Mouse (Mus musculus) forebrain, embryonic 14.5 days (tissue): Measurements from ENCODE around the gene Acot11. TPM values are rescaled to one million over a fixed set of nuclear protein-coding genes. Genes with fewer than 3 reads are reported as not detected.
"Not testable (repeated sequence)": the region's sequence is repeated elsewhere in the genome, so short reads cannot be mapped to it uniquely, and the experiment has no call there.

Experiments
- ATAC-seq: fragments of 200-750 bp; cut with Nextera tagmentation; 2 replicates; pipeline ENCODE4 v1.8.0; 2017; ENCODE audit warnings: mild to moderate bottlenecking, moderate library complexity
- DNase-seq: peaks from one replicate; pipeline ENCODE4 v3.0.0-alpha.2; 2015; ENCODE audit warnings: low spot score
- H3K27ac ChIP-seq: fragments of 300-500 bp; sonication (generic); 2 replicates; pipeline ENCODE4 v1.5.1; 2014; ENCODE audit warnings: low read depth, mild to moderate bottlenecking, control low read depth, low read length, moderate library complexity
- H3K27me3 ChIP-seq: fragments of 300-500 bp; sonication (generic); replicated peaks from 2 replicates; pipeline ENCODE4 v1.6.1; 2014; ENCODE audit warnings: low read length, control low read depth, mixed read lengths; ENCODE audit not compliant: control insufficient read depth, insufficient read depth
- H3K36me3 ChIP-seq: fragments of 300-500 bp; sonication (generic); 2 replicates; pipeline ENCODE4 v1.6.1; 2014; ENCODE audit warnings: low read length, control low read depth; ENCODE audit not compliant: control insufficient read depth, insufficient read depth
- H3K4me1 ChIP-seq: fragments of 300-500 bp; sonication (generic); 2 replicates; pipeline ENCODE4 v1.6.1; 2014; ENCODE audit warnings: antibody characterized with exemption, low read length, control low read depth; ENCODE audit not compliant: control insufficient read depth, insufficient read depth
- H3K4me2 ChIP-seq: fragments of 300-500 bp; sonication (generic); 2 replicates; pipeline ENCODE4 v1.6.1; 2014; ENCODE audit warnings: mild to moderate bottlenecking, control low read depth, low read length
- H3K4me3 ChIP-seq: fragments of 300-500 bp; sonication (generic); 2 replicates; pipeline ENCODE4 v1.5.1; 2014; ENCODE audit warnings: low read depth, low read length, control low read depth
- H3K9ac ChIP-seq: fragments of 300-500 bp; sonication (generic); 2 replicates; pipeline ENCODE4 v1.6.1; 2014; ENCODE audit warnings: mild to moderate bottlenecking, low read length, control low read depth, moderate library complexity
- H3K9me3 ChIP-seq: fragments of 300-500 bp; sonication (generic); replicated peaks from 2 replicates; pipeline ENCODE4 v1.6.1; 2016; ENCODE audit warnings: low read length, control low read depth, mixed read lengths; ENCODE audit not compliant: control insufficient read depth
- WGBS: fragments of 180-500 bp; shearing (Covaris S2); extraction: QIAGEN DNeasy Blood & Tissue Kit; methylation state at CpG from one replicate; pipeline ENCODE4 v1.1.7; 2014; 5-methylcytosine and 5-hydroxymethylcytosine counted together
- polyA plus RNA-seq: library from polyadenylated mRNA; unstranded; fragments of >200 nt; fragmentation: Nextera tagmentation; extraction: Ambion mirVana; gene quantifications from 2 replicates; pipeline ENCODE4 v1.2.1, GENCODE M21; 2014

Gene Acot11
- polyA plus RNA-seq, 1 experiment from 2014 or later, result 0.77 TPM

- H3K4me2 ChIP-seq, result no peak overlapping the region
- 28% methylated on average over 3 of the region's 3 CpGs for WGBS
- H3K9ac ChIP-seq, result no peak overlapping the region
- H3K36me3 ChIP-seq, result no peaks in the 10 kb centered on the region
- no peaks in the 10 kb centered on the region for H3K9me3 ChIP-seq
- DNase-seq (peak; percentile 95), ATAC-seq (peak; percentile 54)
- no peak overlapping the region for H3K27ac ChIP-seq
- H3K4me3 ChIP-seq, result no peak overlapping the region
- H3K4me1 ChIP-seq, result peaks cover 22% of the 10 kb centered on the region
- H3K27me3 ChIP-seq, result no peaks in the 10 kb centered on the region
Measured at GRCm38 (mm10) chr4:106776998-106777397, 27.8 kb downstream of the Acot11 start.

GRCm38 (mm10) chr4:106775767-106776166, 29.0 kb downstream of the Acot11 start:
- not testable (repeated sequence) for DNase-seq, H3K27me3 ChIP-seq, H3K4me3 ChIP-seq, H3K4me2 ChIP-seq, H3K36me3 ChIP-seq, ATAC-seq, H3K9ac ChIP-seq, H3K27ac ChIP-seq, H3K9me3 ChIP-seq
- WGBS, result 91% methylated on average over 6 of the region's 6 CpGs
- peaks cover 22% of the 10 kb centered on the region for H3K4me1 ChIP-seq

- no peaks in the 10 kb centered on the region for H3K36me3 ChIP-seq
- no peak overlapping the region for H3K27ac ChIP-seq
- H3K4me2 ChIP-seq, result no peak overlapping the region
- no peak for ATAC-seq
- peaks cover 8% of the 10 kb centered on the region for H3K4me1 ChIP-seq
- no peaks in the 10 kb centered on the region for H3K27me3 ChIP-seq
- no peak for DNase-seq
- 100% methylated on average over 1 of the region's 1 CpGs for WGBS
- no peak overlapping the region for H3K4me3 ChIP-seq
- no peak overlapping the region for H3K9ac ChIP-seq
- no peaks in the 10 kb centered on the region for H3K9me3 ChIP-seq
Measured at GRCm38 (mm10) chr4:106772558-106772957, 32.2 kb downstream of the Acot11 start.

- DNase-seq, result no peak
- no peaks in the 10 kb centered on the region for H3K4me1 ChIP-seq
- H3K9ac ChIP-seq, result no peak overlapping the region
- no peak overlapping the region for H3K4me3 ChIP-seq
- H3K27me3 ChIP-seq, result no peaks in the 10 kb centered on the region
- no peaks in the 10 kb centered on the region for H3K9me3 ChIP-seq
- H3K27ac ChIP-seq, result no peak overlapping the region
- H3K36me3 ChIP-seq, result no peaks in the 10 kb centered on the region
- no peak for ATAC-seq
- WGBS, result 83% methylated on average over 2 of the region's 2 CpGs
- H3K4me2 ChIP-seq, result no peak overlapping the region
Measured at GRCm38 (mm10) chr4:106769306-106769705, 35.5 kb downstream of the Acot11 start.

- H3K9me3 ChIP-seq, result no peaks in the 10 kb centered on the region
- no peak overlapping the region for H3K4me3 ChIP-seq
- H3K27ac ChIP-seq, result no peak overlapping the region
- no peaks in the 10 kb centered on the region for H3K27me3 ChIP-seq
- no peaks in the 10 kb centered on the region for H3K36me3 ChIP-seq
- H3K9ac ChIP-seq, result no peak overlapping the region
- H3K4me1 ChIP-seq, result no peaks in the 10 kb centered on the region
- WGBS, result 78% methylated on average over 7 of the region's 7 CpGs
- no peak overlapping the region for H3K4me2 ChIP-seq
- DNase-seq (no peak), ATAC-seq (no peak)
Measured at GRCm38 (mm10) chr4:106764166-106764565, 40.6 kb downstream of the Acot11 start.

GRCm38 (mm10) chr4:106751726-106752125, 53.1 kb downstream of the Acot11 start:
- ATAC-seq (no peak), DNase-seq (no peak)
- no peaks in the 10 kb centered on the region for H3K27me3 ChIP-seq
- H3K4me3 ChIP-seq, result no peak overlapping the region
- no peaks in the 10 kb centered on the region for H3K4me1 ChIP-seq
- H3K36me3 ChIP-seq, result no peaks in the 10 kb centered on the region
- no peak overlapping the region for H3K4me2 ChIP-seq
- 94% methylated on average over 6 of the region's 6 CpGs for WGBS
- H3K27ac ChIP-seq, result no peak overlapping the region
- H3K9me3 ChIP-seq, result no peaks in the 10 kb centered on the region
- no peak overlapping the region for H3K9ac ChIP-seq

GRCm38 (mm10) chr4:106749699-106750098, 55.1 kb downstream of the Acot11 start:
- Histone ChIP-seq H3K4me1 (no peaks in the 10 kb centered on the region), H3K27ac (no peak overlapping the region), H3K27me3 (no peaks in the 10 kb centered on the region), H3K4me3 (no peak overlapping the region), H3K4me2 (peak overlapping the region; percentile 29), H3K36me3 (no peaks in the 10 kb centered on the region), H3K9me3 (no peaks in the 10 kb centered on the region), H3K9ac (no peak overlapping the region)
- 3% methylated on average over 7 of the region's 7 CpGs for WGBS
- DNase-seq, result peak; percentile 84
- peak; percentile 90 for ATAC-seq

GRCm38 (mm10) chr4:106747001-106747580, 57.7 kb downstream of the Acot11 start:
- no peaks in the 10 kb centered on the region for H3K36me3 ChIP-seq
- WGBS, result 96% methylated on average over 1 of the region's 1 CpGs
- H3K4me3 ChIP-seq, result no peak overlapping the region
- ATAC-seq, result no peak
- H3K9me3 ChIP-seq, result no peaks in the 10 kb centered on the region
- peak; percentile 32 for DNase-seq
- no peaks in the 10 kb centered on the region for H3K4me1 ChIP-seq
- no peak overlapping the region for H3K9ac ChIP-seq
- no peak overlapping the region for H3K27ac ChIP-seq
- H3K27me3 ChIP-seq, result no peaks in the 10 kb centered on the region
- H3K4me2 ChIP-seq, result no peak overlapping the region

- ATAC-seq (no peak), DNase-seq (no peak)
- Histone ChIP-seq H3K9me3 (no peaks in the 10 kb centered on the region), H3K9ac (no peak overlapping the region), H3K27ac (no peak overlapping the region), H3K4me1 (no peaks in the 10 kb centered on the region), H3K36me3 (no peaks in the 10 kb centered on the region), H3K4me3 (no peak overlapping the region), H3K4me2 (no peak overlapping the region), H3K27me3 (no peaks in the 10 kb centered on the region)
- WGBS, result 87% methylated on average over 7 of the region's 7 CpGs
Measured at GRCm38 (mm10) chr4:106745862-106746261, 58.9 kb downstream of the Acot11 start.
